Comparison of ENCODE assay signal across 7 mouse cellular contexts in genomic region chr16:49164349-49165137, GRCm38 (mm10).
DNase-seq lines count a peak whose midpoint lies in the region; ATAC-seq and TF ChIP-seq lines count a peak whose summit lies in the region.

No protein-coding gene starts in this region.

- peak; percentile 90 for TF ChIP-seq CTCF in G1E (IDR thresholded peaks at IDR 0.05; ENCODE audit: low read depth, low read length)
- peak; percentile 55; the same call in 1 of the 2 replicates for TF ChIP-seq CTCF in lung, adult 2 months (IDR thresholded peaks at IDR 0.05; ENCODE audit: insufficient read depth, low read length)

- H3K27me3 ChIP-seq in G1E (ENCODE audit: insufficient read depth, low read length), result peaks cover 3% of the 10 kb centered on the region; the same call in 1 of the 2 replicates

- ATAC-seq in G1E (ENCODE audit: extremely low read depth, insufficient number of reproducible peaks, low FRiP score, poor library complexity, severe bottlenecking), result peak; percentile 55; the same call in 1 of the 2 replicates

- DNase-seq in G1E (ENCODE audit: low spot score), result peak; percentile 14
- DNase-seq in adrenal gland, adult 2 months, result peak; percentile 27
- DNase-seq in embryo, embryonic 11 days, result peak; percentile 67
- DNase-seq in heart, postnatal 36 days, result peak; percentile 32 to 58
- peak; percentile 43 for DNase-seq in large intestine, adult 2 months (ENCODE audit: low read depth, low spot score)
- DNase-seq in lung, adult 2 months, result peak; percentile 31
- peak; percentile 63 for DNase-seq in ovary, postnatal 14 days (ENCODE audit: low spot score)

- no peak for TF ChIP-seq POLR2A in lung, adult 2 months (IDR thresholded peaks at IDR 0.05; ENCODE audit: borderline replicate concordance, extremely low read depth, low read depth, low read length)

- H3K36me3 ChIP-seq in G1E (replicated peaks), result no peaks in the 10 kb centered on the region

- no peak overlapping the region for H3K4me3 ChIP-seq in G1E (ENCODE audit: low read depth, low read length)
- H3K4me3 ChIP-seq in lung, adult 2 months (replicated peaks; ENCODE audit: extremely low read depth, low read depth, low read length), result no peak overlapping the region

- H3K9me3 ChIP-seq in G1E (replicated peaks), result no peaks in the 10 kb centered on the region

- WGBS in large intestine, adult 2 months, result 39% methylated on average over 7 of the region's 7 CpGs
- WGBS in lung, adult 2 months, result 26% methylated on average over 7 of the region's 7 CpGs

- intact Hi-C loops in heart, postnatal 36 days (cut with DNase I), result loop anchor here (2.0 kb wide), 1 partner anchor 158 kb away; no protein-coding TSS in a partner anchor

- no peaks in the 10 kb centered on the region for H3K4me1 ChIP-seq in G1E (ENCODE audit: insufficient read depth, low read depth, low read length)
- H3K4me1 ChIP-seq in lung, adult 2 months (ENCODE audit: control insufficient read depth, insufficient read depth, low read length), result no peaks in the 10 kb centered on the region

Comparison
In these comparisons a context has a peak if more than half of its experiments do, and no peak if none do; other contexts are left out.
1. DNase-seq: peak in every context shown above with its lines; median percentile 67 in embryo, embryonic 11 days; 63 in ovary, postnatal 14 days; 45 in heart, postnatal 36 days; 43 in large intestine, adult 2 months; 31 in lung, adult 2 months; 27 in adrenal gland, adult 2 months; 14 in G1E.